Mouse (Mus musculus) inflammation-experienced regulatory T-cells, adult 6 months (primary cell): ENCODE data around the gene Mfsd4b3. TPM values are rescaled to one million over a fixed set of nuclear protein-coding genes. Genes with fewer than 3 reads are reported as not detected.

Experiments
- ATAC-seq: one replicate; pipeline ENCODE4 v1.8.0; 2017
- polyA plus RNA-seq, 3 experiments: library from polyadenylated mRNA; unstranded; fragments of 100-300 nt; shearing (Covaris generic); gene quantifications; one replicate each; pipeline ENCODE4 v1.2.1; 2017

Mfsd4b3 gene
- polyA plus RNA-seq, 3 experiments from 2014 or later, result not detected

DNA sequence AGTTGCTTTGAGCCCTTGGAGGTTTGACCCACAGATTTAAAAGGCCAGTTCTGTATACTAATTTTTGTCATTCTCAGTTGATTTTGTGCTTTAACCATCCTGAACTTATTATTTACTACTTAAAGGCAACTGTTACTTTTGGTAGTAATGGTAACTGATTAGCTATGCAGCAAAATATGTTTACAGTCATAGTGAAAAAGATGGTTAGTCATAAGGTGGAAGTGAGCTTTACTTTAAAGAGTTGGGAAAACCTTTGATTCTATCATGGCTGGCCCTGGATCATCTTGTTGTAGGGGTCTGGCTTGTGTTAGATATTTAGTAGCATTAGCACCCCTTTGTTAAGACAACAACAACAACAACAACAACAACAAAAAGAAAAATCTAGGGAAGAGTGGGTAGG is 47.3 kb downstream of the Mfsd4b3 start:
- no peak for ATAC-seq

DNA sequence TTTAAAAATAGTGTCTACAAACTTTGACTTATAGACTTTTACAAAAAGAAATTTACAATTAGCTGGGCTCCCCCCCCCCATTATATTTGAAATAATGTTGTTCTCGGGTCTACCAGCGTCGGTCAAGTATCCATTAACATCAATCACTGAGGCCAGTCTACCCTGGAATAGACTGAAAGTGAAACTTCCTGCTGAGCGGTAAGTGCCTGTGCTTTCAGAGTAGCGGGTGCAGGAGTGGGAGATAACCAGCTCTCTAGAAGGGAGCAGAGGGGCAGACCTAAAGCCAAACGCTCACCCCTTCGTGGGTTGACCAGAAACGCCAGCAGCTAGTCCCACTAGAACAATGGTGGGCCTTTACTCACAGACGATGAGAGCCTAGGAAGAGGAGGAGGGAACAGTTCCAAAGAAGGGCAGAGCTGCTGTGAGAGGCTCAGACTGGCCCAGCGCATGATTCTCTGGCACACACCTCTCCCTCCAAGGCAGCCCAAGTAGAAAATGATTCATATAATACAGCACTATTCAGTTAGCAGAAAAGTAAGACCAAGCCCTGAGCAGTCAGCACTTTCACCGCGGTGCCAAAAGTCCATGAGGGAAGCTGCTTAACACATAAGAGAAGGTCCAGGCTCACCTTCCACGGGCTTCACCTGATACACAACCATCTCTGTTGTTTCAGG is 51.0 kb downstream of the Mfsd4b3 start:
- ATAC-seq, result peak; percentile 78

DNA sequence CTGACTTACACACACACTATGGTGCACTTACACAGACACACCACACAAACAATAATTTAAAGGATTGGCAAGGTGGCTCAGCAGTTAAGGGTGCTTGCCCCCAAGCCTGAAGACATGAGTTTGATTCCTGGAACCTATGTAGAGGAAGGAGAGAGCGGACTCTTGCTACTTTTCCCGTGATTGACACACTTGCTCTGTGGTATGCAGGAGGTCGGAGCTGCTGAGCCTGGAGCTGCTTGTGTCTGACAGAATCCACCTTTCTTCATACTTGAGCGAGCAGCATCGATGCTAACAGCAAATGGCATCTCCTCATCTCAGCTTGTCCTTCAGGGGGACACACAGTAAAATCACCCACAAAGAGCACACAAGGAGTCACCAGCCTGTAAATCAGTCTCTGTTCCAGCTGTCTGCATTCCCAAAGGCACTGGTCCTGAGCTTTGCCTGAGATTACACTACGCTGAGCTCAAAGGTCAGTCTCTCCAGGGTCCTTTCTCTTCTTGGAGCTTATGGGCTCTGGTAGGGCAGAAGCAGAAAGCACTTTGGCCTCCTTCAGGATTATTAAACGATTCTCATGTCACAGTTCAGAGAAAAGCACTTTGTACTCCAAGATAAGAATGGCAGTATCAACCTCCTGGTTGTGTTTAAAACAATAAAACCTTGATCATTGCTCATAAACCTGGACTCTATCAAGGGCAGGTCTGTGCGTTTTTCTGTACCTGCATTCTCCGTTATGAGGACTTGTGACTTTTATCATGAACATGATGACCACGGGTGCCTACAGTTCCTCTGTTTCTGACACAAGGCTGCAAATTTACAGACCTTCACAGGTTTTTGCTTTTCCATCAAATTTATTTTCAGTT is 52.9 kb downstream of the Mfsd4b3 start:
- ATAC-seq, result no peak

DNA sequence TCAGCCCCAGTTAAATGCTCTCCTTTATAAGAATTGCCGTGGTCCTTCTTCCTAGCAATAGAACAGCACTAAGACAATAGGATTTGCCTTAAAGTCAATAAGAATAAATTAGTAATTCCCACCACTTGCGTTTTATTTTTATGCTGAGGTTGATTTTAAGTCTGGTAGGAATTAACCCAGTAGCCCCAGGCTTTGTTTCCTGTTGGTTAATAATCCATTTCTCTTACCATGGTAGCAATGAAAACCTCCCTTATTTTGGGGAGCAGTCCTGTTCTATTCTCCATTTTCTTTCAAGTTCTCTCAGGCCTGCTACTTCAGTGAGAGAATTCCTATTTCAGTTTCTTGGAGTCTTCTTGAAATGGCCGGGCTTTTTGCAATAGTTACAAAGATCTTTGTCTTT is 55.8 kb downstream of the Mfsd4b3 start:
- no peak for ATAC-seq

DNA sequence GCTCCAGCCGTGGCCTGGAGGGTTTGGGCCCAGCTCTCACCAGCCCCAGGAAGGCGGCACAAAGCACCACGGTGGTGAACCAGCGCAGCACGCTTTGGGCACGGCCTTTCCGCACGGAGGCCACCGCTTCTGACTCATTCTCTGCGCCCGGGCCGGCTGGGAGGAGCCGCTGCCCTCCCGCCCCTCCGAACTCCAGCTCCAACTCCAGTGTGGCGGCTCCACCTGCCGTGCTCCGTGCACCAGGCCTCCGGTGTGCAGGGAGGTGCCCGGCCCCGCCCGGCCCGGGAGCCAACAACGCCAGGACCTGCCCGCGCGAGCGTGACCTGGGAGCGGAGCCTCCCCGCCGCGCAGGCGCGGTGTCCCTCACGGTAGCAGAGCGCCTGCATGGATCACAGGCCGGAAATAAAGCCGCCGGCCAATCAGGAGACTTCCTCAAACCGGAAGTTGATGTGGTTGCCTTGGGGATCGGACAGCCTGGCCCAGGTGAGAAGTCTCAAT is 61.0 kb downstream of the Mfsd4b3 start, which contains the start of gene Mfsd4b4:
TSS of gene Mfsd4b4 (minus strand) at position 365 of the 498 bp plus-strand sequence.
- peak; percentile 94 for ATAC-seq

Other genes with a start within 250 kb of the Mfsd4b3 start
- gene Rev3l, start 228.0 kb downstream of the Mfsd4b3 start, polyA plus RNA-seq, result 10 to 100 TPM; 10.9 to 17.8 (median 14.3) TPM
- gene Mfsd4b4, start 60.9 kb downstream of the Mfsd4b3 start, polyA plus RNA-seq, result 1 to 10 TPM in 2 of 3 experiments, under 1 TPM in 1; 0.87 to 3.0 (median 2.2) TPM
- gene Mfsd4b2, start 33.2 kb downstream of the Mfsd4b3 start, polyA plus RNA-seq, result not detected
- under 1 TPM in 1 of 3 experiments, not detected in 2; 0.20 TPM for gene Mfsd4b5, start 26.5 kb upstream of the Mfsd4b3 start, polyA plus RNA-seq
- gene Mfsd4b1, start 65.1 kb upstream of the Mfsd4b3 start, polyA plus RNA-seq, result not detected
- gene Slc16a10, start 182.1 kb upstream of the Mfsd4b3 start, polyA plus RNA-seq, result 1 to 10 TPM in 2 of 3 experiments, under 1 TPM in 1; 0.45 to 5.5 (median 3.1) TPM